Mouse (Mus musculus) forebrain, embryonic 13.5 days (tissue): ENCODE measurements around the gene Nemf. TPM values are rescaled to one million over a fixed set of nuclear protein-coding genes. Genes with fewer than 3 reads are reported as not detected.

Experiments
- ATAC-seq: fragments of 200-750 bp; cut with Nextera tagmentation; 2 replicates; pipeline ENCODE4 v1.8.0; 2017
- H3K27ac ChIP-seq: fragments of 300-500 bp; sonication (generic); 2 replicates; pipeline ENCODE4 v1.5.1; 2015; ENCODE audit warnings: inconsistent platforms, mild to moderate bottlenecking, moderate library complexity
- H3K27me3 ChIP-seq: fragments of 300-500 bp; sonication (generic); 2 replicates; pipeline ENCODE4 v1.6.1; 2015; ENCODE audit warnings: mild to moderate bottlenecking, inconsistent platforms
- H3K36me3 ChIP-seq: fragments of 300-500 bp; sonication (generic); 2 replicates; pipeline ENCODE4 v1.6.1; 2015; ENCODE audit warnings: mild to moderate bottlenecking, inconsistent platforms; ENCODE audit not compliant: poor library complexity, severe bottlenecking
- H3K4me1 ChIP-seq: fragments of 300-500 bp; sonication (generic); 2 replicates; pipeline ENCODE4 v1.6.1; 2015; ENCODE audit warnings: inconsistent platforms
- H3K4me2 ChIP-seq: fragments of 300-500 bp; sonication (generic); 2 replicates; pipeline ENCODE4 v1.6.1; 2015; ENCODE audit warnings: inconsistent platforms, mild to moderate bottlenecking, moderate library complexity
- H3K4me3 ChIP-seq: fragments of 300-500 bp; sonication (generic); 2 replicates; pipeline ENCODE4 v1.5.1; 2015; ENCODE audit warnings: mild to moderate bottlenecking, inconsistent platforms
- H3K9ac ChIP-seq: fragments of 300-500 bp; sonication (generic); 2 replicates; pipeline ENCODE4 v1.6.1; 2015; ENCODE audit warnings: mild to moderate bottlenecking, inconsistent platforms
- H3K9me3 ChIP-seq: fragments of 300-500 bp; sonication (generic); replicated peaks from 2 replicates; pipeline ENCODE4 v1.6.1; 2016; ENCODE audit warnings: inconsistent platforms
- WGBS: fragments of 180-500 bp; shearing (Covaris S2); methylation state at CpG from one replicate; pipeline ENCODE4 v1.1.7; 2015; 5-methylcytosine and 5-hydroxymethylcytosine counted together
- microRNA-seq: library from miRNA; unstranded; fragments of <30 nt; microRNA quantifications from one replicate; pipeline ENCODE4, GENCODE M21; 2016
- polyA plus RNA-seq: library from polyadenylated mRNA; unstranded; fragments of >200 nt; fragmentation: Nextera tagmentation; extraction: Ambion mirVana; gene quantifications from 2 replicates; pipeline ENCODE4 v1.2.1, GENCODE M21; 2015

Nemf gene
- polyA plus RNA-seq, 1 experiment from 2014 or later = 99.3 TPM

- H3K9ac ChIP-seq = no peak overlapping the region
- no peaks in the 10 kb centered on the region for H3K27me3 ChIP-seq
- H3K9me3 ChIP-seq = no peaks in the 10 kb centered on the region
- H3K27ac ChIP-seq = no peak overlapping the region
- no peak for ATAC-seq
- no peak overlapping the region for H3K4me3 ChIP-seq
- H3K4me1 ChIP-seq = no peaks in the 10 kb centered on the region
- H3K4me2 ChIP-seq = no peak overlapping the region
- no peaks in the 10 kb centered on the region for H3K36me3 ChIP-seq
- WGBS = 65% methylated on average over 2 of the region's 2 CpGs
These were observed 88.0 kb downstream of the Nemf start for GRCm38 (mm10) chr12:69268956-69269355.

DNA sequence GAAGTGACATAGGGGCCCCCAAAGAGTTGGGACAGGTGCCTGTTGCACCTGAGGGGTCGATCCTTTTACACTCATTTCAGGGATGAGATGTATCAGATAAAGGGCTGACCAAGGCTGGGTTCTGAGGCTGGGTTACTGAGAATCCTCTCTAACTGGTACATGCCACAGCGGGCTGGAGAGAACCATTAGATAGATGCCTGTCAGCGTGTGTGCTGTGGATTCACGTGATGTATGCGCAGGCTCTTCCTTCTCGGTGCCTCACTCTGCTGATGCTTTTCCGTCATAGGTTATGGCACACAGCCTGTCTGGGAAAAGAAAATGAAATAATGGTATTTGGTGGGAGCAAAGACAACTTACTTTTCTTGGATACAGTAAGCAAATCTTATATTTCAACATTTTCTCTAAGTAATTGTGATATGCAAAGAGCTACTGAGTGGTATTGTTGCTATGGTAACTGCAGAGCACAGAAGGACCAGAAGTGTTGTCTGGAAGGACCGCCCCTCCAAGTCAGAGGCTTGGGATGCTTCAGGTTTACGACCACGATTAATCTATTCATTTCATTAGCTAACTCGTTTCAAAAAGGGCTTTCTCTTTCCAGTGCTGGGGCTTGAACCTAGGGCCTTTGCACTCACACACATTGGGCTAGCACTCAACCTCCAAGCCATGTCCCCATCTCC is 88.9 kb downstream of the Nemf start:
- WGBS = 73% methylated on average over 11 of the region's 11 CpGs

DNA sequence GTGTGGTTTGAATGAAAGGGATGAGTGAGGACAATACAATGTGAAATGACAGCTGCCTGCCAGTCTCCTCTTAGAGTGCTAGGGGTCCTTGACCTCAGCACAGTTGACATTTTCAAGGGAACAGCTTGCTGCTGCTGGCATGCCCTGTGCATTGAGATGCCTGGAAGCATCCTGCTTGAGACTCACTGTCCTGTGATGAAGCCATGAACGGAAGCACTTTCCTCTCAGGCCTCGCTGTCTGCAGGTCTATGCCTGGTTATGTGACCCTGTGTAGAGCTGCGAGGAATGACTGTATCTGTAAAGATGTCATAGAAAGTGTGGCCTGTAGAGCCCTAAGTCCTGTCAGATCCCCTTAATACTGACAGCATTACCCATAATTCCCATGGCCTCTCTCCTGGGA is 91.9 kb downstream of the Nemf start:
- WGBS = 97% methylated on average over 3 of the region's 3 CpGs
- Histone ChIP-seq H3K9ac (no peak overlapping the region), H3K4me1 (no peaks in the 10 kb centered on the region), H3K27me3 (no peaks in the 10 kb centered on the region), H3K4me2 (no peak overlapping the region), H3K36me3 (no peaks in the 10 kb centered on the region), H3K9me3 (no peaks in the 10 kb centered on the region), H3K4me3 (no peak overlapping the region), H3K27ac (no peak overlapping the region)
- no peak for ATAC-seq

More for the DNA sequence above, 88.9 kb downstream of the Nemf start:
- Histone ChIP-seq H3K36me3 (no peaks in the 10 kb centered on the region), H3K9ac (no peak overlapping the region), H3K4me3 (no peak overlapping the region), H3K4me1 (no peaks in the 10 kb centered on the region), H3K9me3 (no peaks in the 10 kb centered on the region), H3K4me2 (no peak overlapping the region), H3K27me3 (no peaks in the 10 kb centered on the region), H3K27ac (no peak overlapping the region)
- no peak for ATAC-seq

DNA sequence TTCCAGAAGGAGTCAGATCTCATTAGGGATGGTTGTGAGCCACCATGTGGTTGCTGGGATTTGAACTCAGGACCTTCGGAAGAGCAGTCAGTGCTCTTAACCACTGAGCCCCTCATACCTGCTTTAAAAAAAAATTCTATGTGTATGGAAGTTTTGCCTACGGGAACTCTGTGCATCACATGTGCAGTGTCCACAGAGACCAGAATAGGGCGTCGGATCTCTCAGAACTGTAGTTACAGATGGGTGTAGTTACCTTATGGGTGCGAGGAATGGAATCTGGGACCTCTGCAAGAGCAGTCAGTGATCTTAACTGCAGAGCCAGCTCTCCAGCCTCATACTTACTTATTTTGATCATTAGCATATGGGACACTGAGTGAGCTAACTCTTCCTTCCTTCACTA is 94.7 kb downstream of the Nemf start:
- ATAC-seq = no peak
- Histone ChIP-seq H3K9ac (no peak overlapping the region), H3K4me2 (no peak overlapping the region), H3K9me3 (no peaks in the 10 kb centered on the region), H3K4me3 (no peak overlapping the region), H3K27me3 (no peaks in the 10 kb centered on the region), H3K4me1 (no peaks in the 10 kb centered on the region), H3K36me3 (no peaks in the 10 kb centered on the region), H3K27ac (no peak overlapping the region)
- WGBS = 94% methylated on average over 5 of the region's 5 CpGs

Small RNA genes within 50 kb of the gene (microRNA-seq; reads per million reads assigned to microRNA genes)
- gene Gm47299 = not detected
- not detected for gene Gm47305

Other genes with a start within 250 kb of the Nemf start
- gene Rps29, start 198.0 kb downstream of the Nemf start, polyA plus RNA-seq = 1,496 and 1,783 TPM in 2 replicates
- gene Lrr1, start 188.4 kb downstream of the Nemf start, polyA plus RNA-seq = 25.9 and 26.0 TPM in 2 replicates
- 402 and 469 TPM in 2 replicates for gene Rpl36al, start 173.1 kb downstream of the Nemf start, polyA plus RNA-seq
- 28.6 and 29.3 TPM in 2 replicates for gene Mgat2, start 173.0 kb downstream of the Nemf start, polyA plus RNA-seq
- gene Gm49383, start 160.1 kb downstream of the Nemf start, polyA plus RNA-seq = 37.0 TPM in 2 replicates
- 11.1 and 13.5 TPM in 2 replicates for gene Dnaaf2, start 158.7 kb downstream of the Nemf start, polyA plus RNA-seq
- gene Gm49384, start 152.9 kb downstream of the Nemf start, polyA plus RNA-seq = 32.5 and 32.9 TPM in 2 replicates
- gene Pole2, start 129.0 kb downstream of the Nemf start, polyA plus RNA-seq = 21.5 and 22.1 TPM in 2 replicates
- 6.4 and 9.3 TPM in 2 replicates for gene Klhdc1, start 116.0 kb downstream of the Nemf start, polyA plus RNA-seq
- 264 and 267 TPM in 2 replicates for gene Klhdc2, start 60.5 kb downstream of the Nemf start, polyA plus RNA-seq
- gene Arf6, start 15.0 kb upstream of the Nemf start, polyA plus RNA-seq = 25.4 and 29.0 TPM in 2 replicates
- gene Gm9887, start 15.3 kb upstream of the Nemf start, polyA plus RNA-seq = 0.63 and 0.80 TPM in 2 replicates
- gene Vcpkmt, start 225.9 kb upstream of the Nemf start, polyA plus RNA-seq = 26.0 and 26.9 TPM in 2 replicates